Mouse (Mus musculus) kidney, embryonic 14.5 days (tissue): ENCODE results near the gene Atf1. TPM values are rescaled to one million over a fixed set of nuclear protein-coding genes. Genes with fewer than 3 reads are reported as not detected.
"Not testable (repeated sequence)": the region's sequence is repeated elsewhere in the genome, so short reads cannot be mapped to it uniquely, and the experiment has no call there.

Experiments used
- ATAC-seq: fragments of 200-750 bp; cut with Nextera tagmentation; 2 replicates; pipeline ENCODE4 v1.8.0; 2017; ENCODE audit warnings: moderate number of reproducible peaks, mild to moderate bottlenecking, moderate TSS enrichment, moderate library complexity; ENCODE audit not compliant: low FRiP score, low TSS enrichment
- H3K27ac ChIP-seq: fragments of 300-500 bp; sonication (generic); 2 replicates; pipeline ENCODE4 v1.5.1; 2014; ENCODE audit warnings: low read depth, mild to moderate bottlenecking, low read length, moderate library complexity, mixed read lengths
- H3K27me3 ChIP-seq: fragments of 300-500 bp; sonication (generic); 2 replicates; pipeline ENCODE4 v1.6.1; 2014; ENCODE audit warnings: mild to moderate bottlenecking, low read length; ENCODE audit not compliant: control insufficient read depth, insufficient read depth
- H3K36me3 ChIP-seq: fragments of 300-500 bp; sonication (generic); 2 replicates; pipeline ENCODE4 v1.6.1; 2014; ENCODE audit warnings: low read length, mixed read lengths; ENCODE audit not compliant: control insufficient read depth, insufficient read depth
- H3K4me1 ChIP-seq: fragments of 300-500 bp; sonication (generic); 2 replicates; pipeline ENCODE4 v1.6.1; 2014; ENCODE audit warnings: low read length, mixed read lengths; ENCODE audit not compliant: control insufficient read depth, insufficient read depth
- H3K4me2 ChIP-seq: fragments of 300-500 bp; sonication (generic); replicated peaks from 2 replicates; pipeline ENCODE4 v1.6.1; 2014; ENCODE audit warnings: low read depth, mild to moderate bottlenecking, low read length
- H3K4me3 ChIP-seq: fragments of 300-500 bp; sonication (generic); 2 replicates; pipeline ENCODE4 v1.5.1; 2014; ENCODE audit warnings: mild to moderate bottlenecking, low read length
- H3K9ac ChIP-seq: fragments of 300-500 bp; sonication (generic); 2 replicates; pipeline ENCODE4 v1.6.1; 2014; ENCODE audit warnings: low read depth, mild to moderate bottlenecking, low read length, moderate library complexity
- H3K9me3 ChIP-seq: fragments of 300-500 bp; sonication (generic); 2 replicates; pipeline ENCODE4 v1.6.1; 2016; ENCODE audit warnings: low read length; ENCODE audit not compliant: control insufficient read depth
- WGBS: fragments of 180-500 bp; shearing (Covaris S2); extraction: QIAGEN DNeasy Blood & Tissue Kit; methylation state at CpG from one replicate; pipeline ENCODE4 v1.1.7; 2014; 5-methylcytosine and 5-hydroxymethylcytosine counted together
- polyA plus RNA-seq: library from polyadenylated mRNA; unstranded; fragments of >200 nt; fragmentation: Nextera tagmentation; extraction: Ambion mirVana; gene quantifications from 2 replicates; pipeline ENCODE4 v1.2.1, GENCODE M21; 2014

Gene Atf1
- polyA plus RNA-seq, 1 experiment from 2014 or later = 57.8 TPM

DNA sequence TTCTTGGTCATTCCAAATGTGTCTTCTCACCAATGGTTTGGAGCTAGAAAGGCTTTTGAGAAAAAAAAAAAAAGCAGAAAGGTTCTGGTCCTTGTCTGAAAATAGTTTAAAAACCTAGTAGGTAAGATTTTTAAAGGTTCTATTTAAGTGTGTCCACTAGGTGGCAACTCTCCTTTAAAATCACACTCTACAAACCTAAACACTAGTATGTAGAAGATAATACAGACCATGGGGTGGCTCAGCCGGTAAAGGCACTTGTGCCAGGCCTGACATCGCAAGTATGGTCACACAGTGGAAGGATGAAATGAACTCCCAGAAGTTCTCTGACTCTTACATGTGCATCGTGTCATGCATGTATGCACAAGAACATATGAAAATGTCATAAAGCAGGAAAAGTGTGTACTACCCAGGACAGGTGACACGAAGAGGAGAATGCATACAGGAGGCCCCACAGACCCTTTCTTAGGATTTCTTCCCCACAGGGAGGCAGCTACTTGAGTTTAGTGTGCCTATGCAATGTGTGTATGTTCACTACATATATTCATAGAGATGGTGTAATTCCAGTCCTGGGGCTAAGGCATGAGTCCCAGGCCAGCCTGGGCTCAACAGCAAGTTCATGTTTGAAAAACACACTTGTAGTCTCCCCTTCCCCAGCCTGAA, 35.8 kb downstream of the Atf1 start:
- 23% methylated on average over 4 of the region's 4 CpGs for whole genome bisulfite sequencing
- Histone ChIP-seq H3K4me2 (no peak overlapping the region), H3K27ac (no peak overlapping the region), H3K9ac (no peak overlapping the region), H3K9me3 (no peaks in the 10 kb centered on the region), H3K27me3 (no peaks in the 10 kb centered on the region), H3K4me3 (no peak overlapping the region), H3K4me1 (no peaks in the 10 kb centered on the region), H3K36me3 (peaks cover 16% of the 10 kb centered on the region)
- ATAC-seq = peak; percentile 57; the same call in 1 of the 2 replicates

GRCm38 (mm10) chr15:100265586-100266325, 38.1 kb downstream of the Atf1 start:
- no peak for ATAC-seq
- 87% methylated on average over 4 of the region's 5 CpGs for WGBS

DNA sequence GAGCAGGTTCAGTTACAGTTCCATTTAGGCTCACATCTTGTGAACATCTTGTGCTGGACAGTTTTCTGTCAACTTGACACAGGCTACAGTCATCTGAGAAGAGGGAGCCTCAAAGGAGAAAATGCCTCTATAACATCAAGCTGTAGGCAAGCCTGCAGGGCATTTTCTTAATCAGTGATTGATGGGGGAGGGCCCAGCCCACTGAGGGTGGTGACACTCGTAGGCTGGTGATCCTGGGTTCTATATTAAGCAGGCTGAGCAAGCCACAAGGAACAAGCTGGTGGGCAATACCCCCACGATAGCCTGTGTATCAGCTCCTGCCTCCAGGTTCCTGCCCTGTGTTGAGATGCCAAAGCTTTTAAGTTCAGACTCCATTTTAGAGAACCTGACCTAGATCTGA, 41.3 kb downstream of the Atf1 start:
- Histone ChIP-seq H3K9ac (no peak overlapping the region), H3K9me3 (no peaks in the 10 kb centered on the region), H3K4me1 (no peaks in the 10 kb centered on the region), H3K4me3 (no peak overlapping the region), H3K27me3 (no peaks in the 10 kb centered on the region), H3K4me2 (no peak overlapping the region), H3K36me3 (no peaks in the 10 kb centered on the region), H3K27ac (no peak overlapping the region)
- no peak for ATAC-seq
- WGBS = 68% methylated on average over 2 of the region's 2 CpGs

More at GRCm38 (mm10) chr15:100265586-100266325, 38.1 kb downstream of the Atf1 start:
- no peak overlapping the region for H3K4me3 ChIP-seq
- H3K36me3 ChIP-seq = peaks cover 5% of the 10 kb centered on the region
- no peaks in the 10 kb centered on the region for H3K9me3 ChIP-seq
- no peak overlapping the region for H3K27ac ChIP-seq
- no peaks in the 10 kb centered on the region for H3K4me1 ChIP-seq
- no peak overlapping the region for H3K9ac ChIP-seq
- no peak overlapping the region for H3K4me2 ChIP-seq
- H3K27me3 ChIP-seq = no peaks in the 10 kb centered on the region

GRCm38 (mm10) chr15:100269776-100270175, 42.2 kb downstream of the Atf1 start:
- Histone ChIP-seq H3K36me3 (no peaks in the 10 kb centered on the region), H3K4me2 (no peak overlapping the region), H3K27ac (no peak overlapping the region), H3K9ac (no peak overlapping the region), H3K9me3 (no peaks in the 10 kb centered on the region), H3K27me3 (no peaks in the 10 kb centered on the region), H3K4me3 (no peak overlapping the region), H3K4me1 (no peaks in the 10 kb centered on the region)
- WGBS = 31% methylated on average over 9 of the region's 9 CpGs
- ATAC-seq = no peak

GRCm38 (mm10) chr15:100270609-100271008, 43.0 kb downstream of the Atf1 start:
- not testable (repeated sequence) for H3K4me2 ChIP-seq, H3K9ac ChIP-seq, H3K4me3 ChIP-seq, ATAC-seq, H3K36me3 ChIP-seq, H3K27me3 ChIP-seq, H3K27ac ChIP-seq, H3K9me3 ChIP-seq, H3K4me1 ChIP-seq
- 43% methylated on average over 7 of the region's 7 CpGs for WGBS

DNA sequence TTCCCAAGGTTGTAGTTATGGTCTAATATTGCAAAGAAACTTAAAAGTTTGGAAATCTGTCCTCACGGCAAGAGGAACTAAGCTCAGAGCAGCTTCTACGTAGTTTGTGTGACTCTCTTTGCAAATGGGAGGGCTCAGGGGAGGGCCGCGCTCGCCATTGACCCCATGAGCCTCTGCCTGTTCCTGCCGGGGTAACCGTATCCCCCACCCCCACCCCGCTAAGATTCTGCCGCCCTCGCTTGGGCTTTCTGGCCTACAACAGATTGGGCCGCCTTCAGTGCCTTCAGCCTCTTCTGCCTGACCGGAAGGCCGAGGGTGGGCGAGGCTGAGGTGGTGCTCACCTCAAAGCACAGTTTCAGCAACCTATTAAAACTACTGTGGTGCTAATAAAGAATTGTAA, 43.8 kb downstream of the Atf1 start:
- no peak for ATAC-seq
- no peaks in the 10 kb centered on the region for H3K36me3 ChIP-seq
- no peak overlapping the region for H3K9ac ChIP-seq
- no peak overlapping the region for H3K4me2 ChIP-seq
- 69% methylated on average over 14 of the region's 14 CpGs for WGBS
- no peaks in the 10 kb centered on the region for H3K9me3 ChIP-seq
- H3K27ac ChIP-seq = no peak overlapping the region
- no peaks in the 10 kb centered on the region for H3K27me3 ChIP-seq
- no peaks in the 10 kb centered on the region for H3K4me1 ChIP-seq
- no peak overlapping the region for H3K4me3 ChIP-seq

DNA sequence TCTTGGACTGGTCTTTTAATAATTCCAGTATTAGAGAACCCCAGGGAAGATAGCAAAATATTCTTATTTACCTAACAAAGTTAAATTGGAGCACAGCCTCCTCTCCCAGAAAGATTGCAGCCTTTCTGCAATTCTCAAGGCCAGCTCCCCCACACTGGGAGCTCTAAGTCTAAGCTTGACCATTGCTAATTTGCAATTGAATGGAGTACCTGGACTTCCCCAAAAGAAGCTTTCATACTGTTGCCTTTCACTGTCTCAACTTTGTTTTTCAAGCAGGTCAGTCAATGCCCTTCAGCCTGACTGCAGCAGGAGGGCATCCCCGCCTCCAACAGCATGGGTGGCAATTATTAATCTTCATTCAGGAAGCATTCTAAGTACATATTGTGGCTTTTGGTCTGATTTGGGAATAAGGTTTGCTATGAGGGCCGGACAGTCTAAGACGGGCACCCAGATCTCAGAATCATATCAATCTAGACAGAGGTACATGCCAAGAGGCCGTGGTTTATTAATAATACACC, 46.2 kb downstream of the Atf1 start:
- H3K4me2 ChIP-seq, H3K9ac ChIP-seq, H3K4me3 ChIP-seq, H3K9me3 ChIP-seq, H3K4me1 ChIP-seq, H3K36me3 ChIP-seq, H3K27ac ChIP-seq, H3K27me3 ChIP-seq, ATAC-seq: not testable (repeated sequence)
- WGBS = 92% methylated on average over 4 of the region's 4 CpGs

DNA sequence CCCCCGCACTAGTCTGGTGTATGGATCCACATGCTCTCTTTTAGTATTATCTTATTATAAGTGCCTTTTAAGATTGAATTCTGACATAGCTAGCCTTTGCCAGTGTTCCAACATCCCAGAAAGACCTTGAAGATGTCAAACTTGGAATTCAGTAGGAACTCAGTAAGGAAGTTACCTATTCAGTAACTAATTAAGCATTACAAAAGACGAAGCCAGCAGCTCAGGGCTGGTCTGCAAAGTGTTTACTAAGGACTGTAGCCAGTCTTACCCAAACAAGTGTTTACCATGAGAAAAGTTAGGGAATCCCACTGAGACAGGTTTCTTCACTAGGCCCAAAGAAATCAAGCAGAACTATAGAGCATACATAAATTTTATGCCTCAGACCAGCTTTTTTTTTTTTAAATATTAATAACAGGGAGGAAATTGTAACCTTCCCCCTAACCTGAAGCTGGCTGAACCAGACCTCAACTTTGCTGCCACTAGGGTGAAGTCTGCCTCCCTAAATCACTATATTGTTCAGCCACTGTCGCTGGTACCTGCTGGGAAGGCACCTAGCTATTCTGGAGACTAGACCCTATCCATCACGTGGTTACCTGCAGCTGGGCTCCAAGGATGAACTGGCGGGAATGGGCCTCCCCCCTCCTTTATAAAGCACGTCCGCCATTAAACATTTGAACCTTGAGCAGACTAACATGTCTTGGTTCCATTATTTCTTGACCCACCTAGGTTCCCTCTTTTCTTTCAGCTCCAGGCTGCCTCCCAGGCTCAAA, 47.4 kb downstream of the Atf1 start:
- H3K36me3 ChIP-seq = no peaks in the 10 kb centered on the region
- 90% methylated on average over 7 of the region's 7 CpGs for whole genome bisulfite sequencing

More for the DNA sequence above, 47.4 kb downstream of the Atf1 start:
- Histone ChIP-seq H3K4me2 (no peak overlapping the region), H3K27me3 (no peaks in the 10 kb centered on the region), H3K9ac (no peak overlapping the region), H3K4me3 (no peak overlapping the region), H3K9me3 (no peaks in the 10 kb centered on the region), H3K4me1 (no peaks in the 10 kb centered on the region), H3K27ac (no peak overlapping the region)
- ATAC-seq = no peak
